Mouse (Mus musculus): Measurements from ENCODE around the gene Lhfp.

DNA sequence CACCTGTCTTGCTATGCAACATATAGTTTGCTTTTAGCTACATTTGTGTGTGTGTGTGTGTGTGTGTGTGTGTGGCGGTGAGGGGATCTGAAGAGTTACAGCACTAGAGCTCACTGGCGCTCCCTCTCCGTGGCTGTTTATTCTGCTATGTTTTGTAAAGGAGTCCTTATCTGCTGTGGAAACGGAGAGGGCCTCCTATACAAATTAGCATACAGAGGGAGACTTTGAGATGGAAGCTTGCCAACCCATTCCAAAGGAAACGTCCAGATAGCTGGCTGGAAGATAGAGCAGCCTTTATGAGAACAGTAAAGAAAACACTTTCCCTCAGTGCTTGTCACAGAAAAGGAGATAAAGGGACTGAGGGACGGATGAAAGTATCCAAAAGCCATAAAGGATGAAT is 184.4 kb downstream of the Lhfp start:
- TF ChIP-seq CTCF (IDR thresholded peaks at IDR 0.05; ENCODE audit: borderline replicate concordance, extremely low read depth, insufficient read depth, insufficient read length) (no peak), POLR2A (IDR thresholded peaks at IDR 0.05; ENCODE audit: borderline replicate concordance, extremely low read depth, insufficient read depth, insufficient read length, poor library complexity, severe bottlenecking) (no peak)

Data from brain, embryonic 14.5 days (tissue).